In genomic region chr11:118253447-118254158, GRCm38 (mm10) we compare ENCODE assay signal across 8 mouse cellular contexts. TPM values are rescaled to one million over a fixed set of nuclear protein-coding genes. Genes with fewer than 3 reads are reported as not detected.
DNase-seq lines count a peak whose midpoint lies in the region; ATAC-seq lines count a peak whose summit lies in the region.

No protein-coding gene starts in this region.

- 87% methylated on average over 7 of the region's 7 CpGs for WGBS in heart, embryonic 13.5 days
- WGBS in lung, embryonic 16.5 days: 85% methylated on average over 7 of the region's 7 CpGs

- no peak overlapping the region for H3K4me3 ChIP-seq in heart, embryonic 13.5 days
- no peak overlapping the region for H3K4me3 ChIP-seq in lung, embryonic 16.5 days (ENCODE audit: low read length)

- no peak for DNase-seq in heart, postnatal 10 days
- no peak for DNase-seq in lung, postnatal 14 days
- DNase-seq in heart, postnatal 14 days: peak; percentile 23 to 47
- peak; percentile 63 for DNase-seq in splenic B cell, adult 2 months (ENCODE audit: low read depth, low spot score)

- intact Hi-C loops in heart, postnatal 10 days (cut with DNase I): no loop called here
- intact Hi-C loops in heart, postnatal 14 days (cut with DNase I): no loop called here

- no peak for ATAC-seq in heart, embryonic 13.5 days (ENCODE audit: extremely low read depth, insufficient number of reproducible peaks, low FRiP score, low TSS enrichment)
- no peak for ATAC-seq in lung, embryonic 16.5 days (ENCODE audit: low read depth)
- no peak for ATAC-seq in monocyte, adult 5-6 weeks (replicated peaks; ENCODE audit: insufficient number of reproducible peaks, low FRiP score, low TSS enrichment, poor library complexity, severe bottlenecking)
- ATAC-seq in megakaryocyte progenitor cell, adult 5-6 weeks (replicated peaks; ENCODE audit: poor library complexity): no peak

- no peak overlapping the region for H3K9ac ChIP-seq in heart, embryonic 13.5 days
- no peak overlapping the region for H3K9ac ChIP-seq in lung, embryonic 16.5 days (ENCODE audit: low read length)

- no peaks in the 10 kb centered on the region for H3K27me3 ChIP-seq in heart, embryonic 13.5 days (replicated peaks)
- no peaks in the 10 kb centered on the region for H3K27me3 ChIP-seq in lung, embryonic 16.5 days (ENCODE audit: control insufficient read depth, insufficient read depth, low read depth, low read length)
- no peaks in the 10 kb centered on the region for H3K27me3 ChIP-seq in splenic B cell, adult 2 months (ENCODE audit: control insufficient read depth, insufficient read depth, low read length, poor library complexity, severe bottlenecking)

- H3K36me3 ChIP-seq in heart, embryonic 13.5 days: peaks cover 26% of the 10 kb centered on the region
- H3K36me3 ChIP-seq in lung, embryonic 16.5 days (ENCODE audit: control insufficient read depth, insufficient read depth, low read length): peaks cover 14% of the 10 kb centered on the region
- H3K36me3 ChIP-seq in splenic B cell, adult 2 months (ENCODE audit: control insufficient read depth, insufficient read depth, low read length, poor library complexity, severe bottlenecking): no peaks in the 10 kb centered on the region

- H3K27ac ChIP-seq in heart, embryonic 13.5 days (replicated peaks): 0 out of 2 replicates have a peak overlapping the region, but pooled peaks have one; percentile 61
- peak overlapping the region; percentile 84 for H3K27ac ChIP-seq in lung, embryonic 16.5 days (ENCODE audit: low read length)

- H3K9me3 ChIP-seq in heart, embryonic 13.5 days: no peaks in the 10 kb centered on the region
- no peaks in the 10 kb centered on the region for H3K9me3 ChIP-seq in lung, embryonic 16.5 days (ENCODE audit: control insufficient read depth, low read length)

- no peak overlapping the region for H3K4me2 ChIP-seq in heart, embryonic 13.5 days
- H3K4me2 ChIP-seq in lung, embryonic 16.5 days (ENCODE audit: low read depth, low read length): no peak overlapping the region

- peaks cover 36% of the 10 kb centered on the region for H3K4me1 ChIP-seq in heart, embryonic 13.5 days
- H3K4me1 ChIP-seq in lung, embryonic 16.5 days (replicated peaks; ENCODE audit: control insufficient read depth, insufficient read depth, low read length): peaks cover 25% of the 10 kb centered on the region

RNA-seq across cellular contexts. Expression of gene Cyth1, which starts 5.2 kb away (rescaled TPM):
- 14.9 and 15.9 TPM in 2 replicates for polyA plus RNA-seq in heart, embryonic 13.5 days (2015; fragmentation: Nextera tagmentation; extraction: Ambion mirVana)
- 10 to 100 TPM; 51.2 to 59.7 TPM for total RNA-seq in heart, postnatal 10 days (2021)
- 14.1 and 14.4 TPM in 2 replicates for polyA plus RNA-seq in lung, embryonic 16.5 days (2015; fragmentation: Nextera tagmentation; extraction: Ambion mirVana)
- 10 to 100 TPM; 56.4 to 60.9 TPM for total RNA-seq in heart, postnatal 14 days (2021)
- total RNA-seq in monocyte, adult 5-6 weeks (2017): 110 to 193 TPM (median 136 TPM) in 3 replicates
- total RNA-seq in megakaryocyte progenitor cell, adult 5-6 weeks (2015): 12.3 and 15.1 TPM in 2 replicates
- 45.5 and 56.3 TPM in 2 replicates for total RNA-seq in megakaryocyte progenitor cell, adult 5-6 weeks (2017)

RNA-seq across cellular contexts. Expression of gene Usp36, which starts 36.4 kb away (rescaled TPM):
- polyA plus RNA-seq in heart, embryonic 13.5 days (2015; fragmentation: Nextera tagmentation; extraction: Ambion mirVana): 12.8 and 13.4 TPM in 2 replicates
- total RNA-seq in heart, postnatal 10 days (2021): 10 to 100 TPM; 13.9 TPM
- 17.9 and 18.2 TPM in 2 replicates for polyA plus RNA-seq in lung, embryonic 16.5 days (2015; fragmentation: Nextera tagmentation; extraction: Ambion mirVana)
- total RNA-seq in heart, postnatal 14 days (2021): 10 to 100 TPM; 14.4 to 15.6 TPM
- total RNA-seq in monocyte, adult 5-6 weeks (2017): 13.1 to 29.6 TPM (median 14.8 TPM) in 3 replicates
- total RNA-seq in megakaryocyte progenitor cell, adult 5-6 weeks (2015): 19.1 and 23.7 TPM in 2 replicates
- total RNA-seq in megakaryocyte progenitor cell, adult 5-6 weeks (2017): 11.7 and 14.1 TPM in 2 replicates

Comparison
In these comparisons a context has a peak if more than half of its experiments do, and no peak if none do; other contexts are left out.
1. DNase-seq: peak in heart, postnatal 14 days (2 of 2) and splenic B cell, adult 2 months (single experiment); none in heart, postnatal 10 days (0 of 2) and lung, postnatal 14 days (single experiment).